Mouse (Mus musculus) frontal cortex, postnatal 14 days (tissue): ENCODE results near the gene A530032D15Rik.
"Not testable (repeated sequence)": the region's sequence is repeated elsewhere in the genome, so short reads cannot be mapped to it uniquely, and the experiment has no call there.

Experiments
- DNase-seq, 2 experiments: peaks; one replicate each; pipeline ENCODE4 v3.0.0; 2022; ENCODE audit warnings: low spot score in 2 of 2

A530032D15Rik gene

GRCm38 (mm10) chr1:85109753-85110152 lies at the start of gene A530032D15Rik:
Gene A530032D15Rik (minus strand): TSS chr1:85109853.
- not testable (repeated sequence) for DNase-seq

DNA sequence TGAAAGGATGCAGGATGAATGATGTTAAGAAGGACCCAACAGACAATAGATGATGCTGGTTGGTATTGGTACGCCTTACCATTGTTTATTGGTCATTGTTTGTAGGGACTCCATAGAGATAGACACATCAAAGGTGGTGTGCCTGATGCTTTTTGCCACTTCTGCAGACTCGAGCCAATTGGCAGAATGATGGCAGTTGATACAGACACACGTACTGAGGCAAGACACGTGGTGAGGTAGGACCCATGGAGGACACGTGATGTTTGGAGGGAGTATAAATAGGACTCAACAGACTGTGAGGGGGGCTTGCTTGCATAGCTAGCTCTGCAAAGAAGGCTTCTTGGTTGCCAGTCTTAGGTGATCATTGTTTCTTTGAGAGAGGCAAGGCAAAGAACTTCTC lies 45.5 kb upstream of the A530032D15Rik start:
- not testable (repeated sequence) for DNase-seq

DNA sequence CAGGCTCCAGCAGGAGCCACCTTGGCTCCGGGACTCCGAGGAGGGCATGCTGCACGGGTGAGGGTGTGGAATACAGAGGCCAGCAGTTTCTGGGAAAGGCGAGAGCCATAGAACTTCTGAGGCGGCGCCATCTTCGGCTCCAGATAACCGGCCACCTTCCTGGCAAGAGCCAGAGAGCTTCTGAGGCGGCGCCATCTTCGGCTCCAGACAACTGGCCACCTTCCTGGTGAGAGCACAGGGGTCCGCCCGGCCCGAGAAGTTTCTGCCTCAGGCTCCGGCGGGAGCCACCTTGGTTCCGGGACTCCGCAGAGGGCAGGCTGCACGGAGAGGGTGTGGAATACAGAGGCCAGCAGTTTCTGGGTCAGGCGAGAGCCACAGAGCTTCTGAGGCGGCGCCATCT lies 24.0 kb upstream of the A530032D15Rik start:
- not testable (repeated sequence) for DNase-seq

- DNase-seq: not testable (repeated sequence)
Measured at GRCm38 (mm10) chr1:85121841-85122240, 12.2 kb upstream of the A530032D15Rik start.

- DNase-seq: not testable (repeated sequence)
Measured at GRCm38 (mm10) chr1:85118341-85118740, 8.7 kb upstream of the A530032D15Rik start.

- DNase-seq: not testable (repeated sequence)
Measured at GRCm38 (mm10) chr1:85117537-85117936, 7.9 kb upstream of the A530032D15Rik start.

- DNase-seq: not testable (repeated sequence)
Measured at GRCm38 (mm10) chr1:85114666-85115402, 5.2 kb upstream of the A530032D15Rik start.

GRCm38 (mm10) chr1:85114078-85114477 lies 4.4 kb upstream of the A530032D15Rik start:
- DNase-seq: not testable (repeated sequence)

- DNase-seq: not testable (repeated sequence)
Measured at GRCm38 (mm10) chr1:85112889-85113288, 3.2 kb upstream of the A530032D15Rik start.

DNA sequence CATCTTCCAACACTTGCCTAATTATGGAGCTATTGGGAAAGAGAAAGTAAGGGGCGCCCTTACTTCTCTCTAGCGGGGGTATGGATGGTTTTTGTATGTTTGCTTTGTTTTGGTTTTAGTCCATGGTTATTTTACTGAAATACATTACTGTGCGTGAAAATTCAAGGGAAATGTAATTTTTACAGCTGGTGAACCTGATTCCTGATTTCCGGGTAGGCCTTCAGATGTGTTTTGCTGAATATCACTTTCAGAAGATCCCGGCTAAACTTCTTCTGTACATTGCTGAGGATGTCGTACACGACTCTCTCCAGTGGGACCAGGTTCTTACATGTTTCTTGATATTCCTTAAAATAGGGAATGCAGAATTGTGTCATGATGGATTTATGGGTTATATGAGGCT lies 2.6 kb upstream of the A530032D15Rik start:
- DNase-seq: not testable (repeated sequence)

DNA sequence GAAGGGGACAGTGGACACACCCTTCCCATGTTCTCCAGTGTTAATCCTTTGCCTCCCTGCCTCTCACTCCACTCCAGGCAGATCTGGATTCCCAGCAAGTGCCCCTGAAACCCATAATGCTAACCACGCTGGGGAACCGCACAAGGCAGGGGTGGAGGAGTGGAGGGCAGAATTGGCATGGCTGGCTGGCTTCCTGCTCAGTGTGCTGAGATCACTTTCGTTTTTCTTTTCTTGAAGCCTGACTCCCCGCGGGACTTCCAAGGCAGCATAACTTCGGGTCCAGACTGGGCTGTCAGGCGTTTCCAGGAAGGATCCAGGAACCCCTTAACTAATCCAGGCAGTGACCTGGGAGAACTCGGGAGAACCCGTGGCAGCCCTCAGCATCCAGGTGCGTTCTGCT lies 1.9 kb upstream of the A530032D15Rik start:
- DNase-seq: not testable (repeated sequence)

GRCm38 (mm10) chr1:85110876-85111275 lies 1.2 kb upstream of the A530032D15Rik start:
- not testable (repeated sequence) for DNase-seq

- not testable (repeated sequence) for DNase-seq
Measured at GRCm38 (mm10) chr1:85106013-85106412, 3.6 kb downstream of the A530032D15Rik start.

GRCm38 (mm10) chr1:85105336-85105735 lies 4.3 kb downstream of the A530032D15Rik start:
- DNase-seq: not testable (repeated sequence)

DNA sequence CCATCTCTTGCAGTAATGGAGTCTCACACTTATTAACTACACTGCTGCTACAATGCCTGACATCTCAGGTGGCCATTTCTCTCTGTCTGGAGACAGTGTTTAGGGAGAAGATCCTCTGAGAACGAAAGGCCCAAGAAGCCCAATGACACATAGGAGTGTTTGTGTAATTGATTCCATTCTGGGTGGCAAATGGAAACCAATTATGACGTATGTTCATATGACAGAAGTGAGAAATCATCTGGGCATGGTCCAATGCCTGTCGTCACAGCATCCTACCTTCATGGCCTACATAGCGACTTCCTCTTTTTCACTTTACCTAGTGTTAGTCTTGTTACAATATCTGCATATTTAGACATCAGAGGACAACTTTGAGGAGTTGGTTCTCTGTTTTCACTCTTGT lies 7.9 kb downstream of the A530032D15Rik start:
- DNase-seq: not testable (repeated sequence)

- DNase-seq: not testable (repeated sequence)
Measured at GRCm38 (mm10) chr1:85099864-85100263, 9.8 kb downstream of the A530032D15Rik start, which contains the start of gene Gm10553. Gene Gm10553 (plus strand): TSS chr1:85100164.

- DNase-seq: not testable (repeated sequence)
Measured at GRCm38 (mm10) chr1:85099081-85099480, 10.6 kb downstream of the A530032D15Rik start.

- not testable (repeated sequence) for DNase-seq
Measured at GRCm38 (mm10) chr1:85093011-85093572, 16.6 kb downstream of the A530032D15Rik start.

DNA sequence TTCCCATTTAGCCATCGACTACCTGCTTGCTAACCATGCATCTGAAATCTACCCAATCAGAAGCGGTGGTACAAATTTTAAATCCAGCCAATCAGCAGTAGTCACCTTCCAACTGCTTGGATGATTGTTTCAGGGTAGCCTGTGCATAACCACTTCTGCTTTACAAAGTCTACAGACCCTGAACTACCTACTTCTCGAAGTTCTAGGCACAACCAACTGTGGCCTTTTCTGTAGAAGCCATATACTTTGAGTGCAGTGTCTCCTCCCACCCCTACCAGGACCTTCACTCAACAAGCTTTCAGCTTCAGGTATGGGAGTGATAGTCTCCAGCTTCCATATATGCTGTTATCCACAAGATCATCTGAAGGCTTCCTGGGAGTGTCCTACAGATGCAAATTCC lies 17.5 kb downstream of the A530032D15Rik start:
- not testable (repeated sequence) for DNase-seq

DNA sequence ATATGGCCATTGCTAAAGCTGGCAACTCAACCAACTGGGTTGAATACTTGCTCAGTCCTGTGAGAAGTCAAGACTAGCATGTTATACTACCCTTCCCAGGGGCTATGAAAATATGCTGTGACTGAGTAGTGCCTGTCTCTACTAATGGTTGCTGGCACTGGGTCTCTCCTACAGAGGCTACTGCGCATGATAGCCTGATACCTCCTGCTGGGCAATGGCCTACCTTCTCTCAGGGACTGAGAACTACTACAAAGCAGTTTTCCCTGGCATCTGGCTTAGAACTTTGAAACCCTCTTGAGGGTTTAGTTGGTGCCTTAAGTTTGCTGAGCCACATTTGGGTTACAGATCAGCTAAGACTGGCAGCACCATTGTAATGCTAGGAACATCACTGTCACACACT lies 23.4 kb downstream of the A530032D15Rik start:
- DNase-seq: not testable (repeated sequence)

DNA sequence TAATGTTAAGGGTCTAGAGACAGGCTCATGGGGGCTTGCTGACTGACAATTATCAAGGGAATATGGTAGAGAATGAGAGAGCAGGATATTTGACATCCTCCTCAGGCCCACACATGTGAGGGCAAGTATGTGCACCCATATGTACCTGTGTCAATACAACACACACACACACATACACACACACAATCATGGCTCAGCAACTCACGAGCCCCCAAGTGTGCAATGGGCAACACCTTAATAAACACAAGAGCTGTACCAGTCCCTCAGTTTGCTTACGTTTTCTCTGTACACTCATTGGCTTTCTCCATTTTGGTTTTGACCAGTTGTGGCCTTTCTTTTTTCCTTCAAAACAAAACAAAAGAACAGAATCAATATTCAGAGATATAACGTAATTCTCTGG lies 24.9 kb downstream of the A530032D15Rik start:
- not testable (repeated sequence) for DNase-seq

- DNase-seq: not testable (repeated sequence)
Measured at GRCm38 (mm10) chr1:85073099-85073498, 36.6 kb downstream of the A530032D15Rik start.

GRCm38 (mm10) chr1:85071690-85072089 lies 38.0 kb downstream of the A530032D15Rik start:
- not testable (repeated sequence) for DNase-seq
